Mouse (Mus musculus) cortical plate, adult 2 months (tissue): ENCODE measurements around the gene Pla2g12a. TPM values are rescaled to one million over a fixed set of nuclear protein-coding genes. Genes with fewer than 3 reads are reported as not detected.

Experiments
- H3K27ac ChIP-seq: fragments of 200-500 bp; 2 replicates; pipeline ENCODE4 v1.5.1; 2012; ENCODE audit warnings: low read length, control low read depth, inconsistent platforms; ENCODE audit not compliant: insufficient read depth
- H3K4me1 ChIP-seq: fragments of 200-500 bp; 2 replicates; pipeline ENCODE4 v1.6.1; 2011; ENCODE audit warnings: low read length; ENCODE audit not compliant: control insufficient read depth, insufficient read depth
- H3K4me3 ChIP-seq: fragments of 200-500 bp; 2 replicates; pipeline ENCODE4 v1.5.1; 2011; ENCODE audit warnings: mild to moderate bottlenecking, low read length, control low read depth; ENCODE audit not compliant: insufficient read depth
- CTCF ChIP-seq: fragments of 200-500 bp; IDR thresholded peaks from 2 replicates; pipeline ENCODE4 v1.5.1; 2011; ENCODE audit warnings: mild to moderate bottlenecking, control low read depth, low read length; ENCODE audit not compliant: insufficient read depth; ENCODE audit errors: extremely low read depth
- POLR2A ChIP-seq: fragments of 200-500 bp; IDR thresholded peaks from 2 replicates; pipeline ENCODE4 v1.6.1; 2011; ENCODE audit warnings: mild to moderate bottlenecking, low read length, control low read depth; ENCODE audit not compliant: insufficient read depth; ENCODE audit errors: extremely low read depth
- polyA plus RNA-seq: library from polyadenylated mRNA; depleted of rRNA; stranded (reverse); fragments of >200 nt; gene quantifications from 2 replicates; pipeline ENCODE4 v1.2.3, GENCODE M21; 2012

Pla2g12a gene
- polyA plus RNA-seq, 1 experiment = 27.9 TPM

GRCm38 (mm10) chr3:129892003-129892402 lies 13.6 kb downstream of the Pla2g12a start:
- TF ChIP-seq POLR2A (no peak), CTCF (no peak)
- H3K27ac ChIP-seq = no peak overlapping the region
- H3K4me3 ChIP-seq = no peak overlapping the region
- H3K4me1 ChIP-seq = no peaks in the 10 kb centered on the region

- no peaks in the 10 kb centered on the region for H3K4me1 ChIP-seq
- H3K4me3 ChIP-seq = no peak overlapping the region
- H3K27ac ChIP-seq = no peak overlapping the region
- TF ChIP-seq CTCF = no peak
- no peak for TF ChIP-seq POLR2A
Observed at GRCm38 (mm10) chr3:129893143-129893542, 14.7 kb downstream of the Pla2g12a start.

GRCm38 (mm10) chr3:129896591-129896990 lies 18.2 kb downstream of the Pla2g12a start:
- Histone ChIP-seq H3K4me1 (peaks cover 1% of the 10 kb centered on the region; the same call in 1 of the 2 replicates), H3K27ac (no peak overlapping the region), H3K4me3 (no peak overlapping the region)
- TF ChIP-seq CTCF = no peak
- TF ChIP-seq POLR2A = no peak

GRCm38 (mm10) chr3:129898886-129899285 lies 20.5 kb downstream of the Pla2g12a start:
- no peak overlapping the region for H3K27ac ChIP-seq
- peaks cover 1% of the 10 kb centered on the region; the same call in 1 of the 2 replicates for H3K4me1 ChIP-seq
- TF ChIP-seq CTCF = no peak
- no peak for TF ChIP-seq POLR2A
- no peak overlapping the region for H3K4me3 ChIP-seq

GRCm38 (mm10) chr3:129901271-129901809 lies 22.9 kb downstream of the Pla2g12a start, which contains the start of gene Casp6:
Gene Casp6 (plus strand): TSS chr3:129901425.
- H3K27ac ChIP-seq = no peak within 1 kb of the TSS
- TF ChIP-seq CTCF (no peak), POLR2A (no peak)

GRCm38 (mm10) chr3:129903369-129903768 lies 25.0 kb downstream of the Pla2g12a start:
- Histone ChIP-seq H3K27ac (no peak overlapping the region), H3K4me1 (peaks cover 1% of the 10 kb centered on the region; the same call in 1 of the 2 replicates), H3K4me3 (no peak overlapping the region)
- TF ChIP-seq POLR2A (no peak), CTCF (no peak)

More at GRCm38 (mm10) chr3:129901271-129901809, 22.9 kb downstream of the Pla2g12a start, which contains the start of gene Casp6:
- Histone ChIP-seq H3K4me1 (peaks cover 1% of the 10 kb centered on the region; the same call in 1 of the 2 replicates), H3K4me3 (peak within 1 kb of the TSS; percentile 68)

GRCm38 (mm10) chr3:129903866-129904265 lies 25.5 kb downstream of the Pla2g12a start:
- H3K4me3 ChIP-seq = no peak overlapping the region
- no peak for TF ChIP-seq CTCF
- TF ChIP-seq POLR2A = no peak
- H3K27ac ChIP-seq = no peak overlapping the region
- H3K4me1 ChIP-seq = peaks cover 1% of the 10 kb centered on the region; the same call in 1 of the 2 replicates

- Histone ChIP-seq H3K4me3 (no peak overlapping the region), H3K27ac (no peak overlapping the region), H3K4me1 (peaks cover 1% of the 10 kb centered on the region; the same call in 1 of the 2 replicates)
- TF ChIP-seq CTCF (no peak), POLR2A (no peak)
Observed at GRCm38 (mm10) chr3:129904381-129905132, 26.2 kb downstream of the Pla2g12a start.

- no peak overlapping the region for H3K27ac ChIP-seq
- H3K4me3 ChIP-seq = no peak overlapping the region
- no peaks in the 10 kb centered on the region for H3K4me1 ChIP-seq
- TF ChIP-seq CTCF (no peak), POLR2A (no peak)
Observed at GRCm38 (mm10) chr3:129912025-129912424, 33.6 kb downstream of the Pla2g12a start.
